Mouse (Mus musculus): ENCODE data around the gene A830031A19Rik.
A peak's percentile ranks its signal among the peaks of the same experiment; 100 is the strongest.

Gene A830031A19Rik

DNA sequence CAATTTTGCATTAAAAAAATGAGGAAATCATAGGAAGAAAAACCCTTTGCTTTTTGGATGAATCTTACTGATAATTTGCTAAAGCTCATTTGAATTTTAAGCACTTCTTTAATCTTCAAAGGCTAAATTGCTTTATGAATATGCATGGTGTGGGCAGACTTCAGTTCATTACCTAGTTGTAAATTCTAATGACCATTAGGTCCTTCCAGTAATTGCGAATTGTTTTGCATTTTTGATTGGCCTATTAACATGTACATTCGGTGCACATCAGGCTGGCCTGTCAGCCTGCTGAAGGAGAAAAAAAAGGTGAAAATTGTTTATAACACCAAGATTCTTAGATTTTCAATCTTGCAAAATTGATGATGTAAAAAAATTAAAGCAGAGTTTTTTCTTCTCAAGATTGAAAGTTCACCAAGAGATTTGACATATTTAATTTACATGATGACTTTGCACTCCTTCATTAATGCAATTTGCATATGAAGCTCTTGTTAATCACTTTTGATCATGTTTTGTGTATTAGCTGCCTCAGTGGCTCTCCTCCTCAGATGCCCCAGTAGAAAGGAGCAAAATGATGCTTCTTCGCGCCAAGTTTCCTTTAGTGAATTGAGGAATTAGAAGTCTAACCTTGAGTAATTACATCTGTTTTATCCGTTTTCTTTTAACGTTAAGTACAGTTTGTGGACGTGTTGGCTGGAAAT, 21.0 kb upstream of the A830031A19Rik start:
- DNase-seq: no peak

DNA sequence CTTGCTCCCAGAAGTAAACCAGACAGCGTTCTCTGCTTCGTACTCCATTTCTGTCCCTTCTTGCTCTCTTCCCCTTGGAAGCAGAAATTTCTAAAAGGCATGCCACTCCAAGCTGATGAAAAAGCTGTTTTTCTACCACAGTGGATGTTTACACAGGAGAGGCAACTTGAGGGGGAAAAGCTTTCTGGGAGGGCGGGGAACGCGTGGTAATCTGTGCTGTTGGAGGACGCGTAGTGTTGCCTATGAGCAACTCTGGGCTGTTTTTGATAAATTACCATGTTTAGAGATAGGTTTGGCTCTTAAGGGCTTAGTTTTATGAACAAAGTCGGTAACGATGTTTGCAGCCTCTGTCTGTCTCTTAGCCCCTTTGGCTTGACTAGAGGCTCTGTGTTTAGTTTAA, 20.4 kb upstream of the A830031A19Rik start:
- DNase-seq: no peak

DNA sequence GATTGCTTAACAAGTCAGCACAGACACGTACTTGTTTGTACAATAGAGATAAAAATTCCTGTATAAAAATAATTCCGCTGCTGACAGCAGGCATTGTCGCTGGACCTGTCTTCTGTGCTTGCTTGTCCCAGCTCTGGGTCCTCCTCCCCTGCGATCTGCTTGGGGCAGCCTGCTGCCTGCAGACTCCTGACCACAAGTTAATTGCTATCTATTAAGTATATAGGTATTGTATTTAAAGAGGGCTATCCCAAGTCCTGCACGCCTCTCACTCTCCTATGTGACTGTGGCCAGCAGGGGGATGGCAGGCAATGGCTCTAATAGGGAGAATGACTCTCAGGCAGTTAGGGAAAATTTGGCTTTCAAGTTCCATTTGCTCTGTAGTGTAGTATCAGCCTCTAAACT, 19.2 kb upstream of the A830031A19Rik start:
- DNase-seq: no peak

DNA sequence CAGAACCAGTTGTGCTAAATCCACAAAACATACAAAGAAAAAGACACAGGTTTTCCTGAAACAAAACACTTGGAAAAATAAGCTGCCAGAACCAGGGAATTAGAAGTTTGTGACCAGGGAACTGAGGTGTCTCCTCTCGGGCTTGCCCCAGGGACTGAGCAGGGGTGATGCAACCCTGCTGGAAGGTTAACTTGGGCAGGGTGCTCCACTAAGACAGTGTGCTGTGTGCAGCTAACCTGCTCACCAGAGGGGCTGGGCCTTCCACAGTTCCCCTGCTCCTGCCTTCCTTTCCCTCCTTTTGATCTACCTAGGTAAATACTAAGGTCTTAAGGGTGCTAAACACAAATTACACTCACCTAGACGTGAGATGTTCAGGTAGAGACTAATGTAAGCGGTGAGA, 17.8 kb upstream of the A830031A19Rik start:
- DNase-seq: no peak

DNA sequence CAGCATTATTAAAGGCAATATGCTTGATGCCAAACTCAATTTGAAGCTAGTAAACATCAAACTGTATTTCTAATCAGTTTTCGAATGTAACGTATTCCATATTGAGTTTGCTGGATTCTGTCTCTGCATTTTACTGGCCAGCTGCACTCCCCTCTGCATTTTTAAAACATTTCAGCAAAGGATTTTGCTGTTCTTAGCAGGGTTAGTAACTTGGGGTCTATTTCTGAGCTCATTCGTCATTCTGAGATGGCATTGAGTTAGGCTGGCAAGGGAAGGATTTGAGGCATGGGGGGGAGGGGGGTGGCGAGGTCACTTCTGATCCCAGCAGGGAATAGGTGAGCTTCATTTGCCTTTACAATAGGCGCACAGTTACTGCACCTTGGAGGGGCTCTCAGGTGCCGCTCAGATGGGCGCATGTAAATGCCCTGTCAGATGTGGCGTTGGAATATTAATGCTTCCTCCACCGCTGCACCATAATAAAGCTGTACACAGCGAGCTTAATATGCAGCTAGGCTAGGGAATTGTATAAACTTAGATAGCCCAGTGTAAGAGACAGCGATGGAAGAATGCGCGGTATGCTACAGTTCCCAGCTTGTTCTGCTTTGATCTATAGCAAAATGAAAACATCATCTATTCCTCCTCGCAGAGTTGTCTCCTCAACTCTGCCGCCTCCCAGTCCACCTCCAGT, 16.7 kb upstream of the A830031A19Rik start:
- no peak for DNase-seq

DNA sequence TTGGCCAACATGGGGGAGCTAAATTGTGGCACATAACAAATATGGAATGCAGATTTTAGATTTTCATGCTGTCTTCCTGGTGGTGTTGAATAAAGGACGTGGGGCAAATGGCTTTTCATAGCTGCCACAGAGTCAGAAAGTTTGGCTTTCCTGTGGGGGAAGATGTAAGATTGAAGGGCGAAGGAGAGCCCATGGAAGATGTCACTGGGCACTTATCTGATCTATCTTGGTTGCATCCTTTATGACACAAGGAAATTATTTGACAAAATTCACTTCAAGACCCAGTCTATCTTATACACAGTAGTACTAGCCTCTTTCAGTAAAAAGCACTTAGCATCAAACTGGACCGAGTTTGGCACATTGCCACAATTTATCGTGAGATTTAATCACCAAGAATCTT, 15.6 kb upstream of the A830031A19Rik start:
- DNase-seq: no peak

DNA sequence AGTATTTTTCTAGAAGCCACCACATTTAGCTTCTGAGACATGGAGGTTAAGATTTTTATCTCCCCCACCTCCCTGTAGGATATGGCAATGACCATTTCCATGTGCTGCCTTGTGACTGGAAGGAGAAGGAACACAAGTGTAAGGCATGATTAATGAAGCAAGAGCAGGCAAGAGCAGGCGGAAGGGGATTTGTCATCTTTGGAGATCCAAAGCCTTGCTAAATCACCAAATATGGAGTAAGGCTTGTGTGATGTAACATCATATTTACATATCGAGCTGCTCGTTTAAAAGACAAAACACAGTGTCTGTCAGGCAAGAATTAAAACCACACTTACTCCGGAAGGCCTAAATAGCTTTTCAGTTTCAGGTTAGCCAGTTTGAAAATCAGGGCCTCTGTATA, 12.2 kb upstream of the A830031A19Rik start:
- DNase-seq: no peak

DNA sequence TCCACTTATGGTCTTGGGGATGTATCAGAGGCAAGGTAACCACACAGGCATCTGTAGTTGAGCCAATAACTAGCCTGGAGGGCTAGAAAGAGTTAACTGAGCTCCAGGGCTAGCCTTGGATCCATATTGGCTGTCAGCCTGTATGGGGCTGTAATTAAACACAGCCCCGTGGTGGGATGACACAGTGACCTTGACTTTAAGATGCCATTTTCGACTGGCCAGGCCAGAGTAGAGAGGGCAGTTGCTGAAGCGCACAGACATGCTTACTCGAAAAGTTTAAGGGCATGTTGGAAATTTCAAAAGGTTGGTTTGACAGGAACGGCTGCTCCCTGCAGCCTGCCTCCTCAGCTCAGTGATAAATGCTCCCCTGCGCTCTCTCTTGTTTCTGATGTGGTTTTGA, 11.1 kb upstream of the A830031A19Rik start:
- DNase-seq: no peak

DNA sequence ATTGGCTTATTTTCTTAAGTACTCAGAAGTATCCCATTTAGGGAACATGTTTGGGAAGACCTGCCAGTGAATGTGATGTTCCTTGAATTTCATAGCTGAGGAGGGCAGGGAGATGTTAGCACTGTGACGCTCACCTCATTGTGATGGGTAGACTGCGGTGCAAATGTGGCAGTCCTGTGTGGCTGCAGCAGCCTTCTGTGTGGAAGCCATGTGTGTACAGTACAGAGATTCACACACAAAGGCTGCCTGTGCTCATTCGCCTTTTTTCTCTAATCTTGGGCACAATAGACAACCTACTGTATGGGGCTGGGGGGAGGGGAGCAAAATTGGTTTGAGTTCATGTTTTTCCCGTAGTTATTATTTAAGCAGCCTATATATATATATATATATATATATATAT, 9.7 kb upstream of the A830031A19Rik start:
- DNase-seq: no peak

DNA sequence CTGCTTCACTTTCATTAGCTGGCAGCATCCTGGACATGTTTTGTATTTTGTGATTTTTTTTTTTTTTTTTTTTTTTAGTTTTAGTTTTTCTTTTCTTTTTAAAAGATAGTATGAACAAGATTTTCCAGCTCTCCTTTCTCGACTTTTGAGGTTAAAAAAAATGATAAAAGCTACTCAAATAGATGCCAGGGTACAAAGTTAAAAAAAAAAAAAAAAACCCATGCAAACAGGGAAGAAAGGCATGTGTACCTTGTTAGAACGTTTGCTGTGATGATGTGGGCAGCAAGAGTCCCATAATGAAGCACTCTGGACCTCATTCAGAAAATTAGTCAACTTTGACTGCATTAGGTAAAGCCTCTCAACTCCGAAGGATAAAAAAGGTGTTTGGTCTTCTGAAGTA, 9.2 kb upstream of the A830031A19Rik start:
- DNase-seq: no peak

DNA sequence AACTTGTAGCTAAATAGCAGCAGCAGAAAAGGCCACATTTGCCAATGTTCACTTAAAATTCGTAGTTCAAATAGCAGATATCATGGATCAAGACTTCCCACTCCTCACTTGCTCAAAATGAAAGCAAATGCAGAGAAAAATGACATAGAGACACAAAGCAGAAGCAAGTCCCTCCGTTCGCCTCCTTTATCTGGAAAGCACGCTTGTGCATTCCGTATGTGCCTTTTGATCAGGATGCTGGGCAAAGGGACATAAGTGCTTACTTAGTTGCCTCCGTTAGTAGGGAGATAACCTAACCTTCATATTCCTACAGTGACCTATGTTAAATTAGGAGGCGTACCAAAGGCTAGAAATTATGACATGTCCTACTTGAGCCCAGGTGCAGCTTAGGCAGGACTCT, 8.6 kb upstream of the A830031A19Rik start:
- no peak for DNase-seq

DNA sequence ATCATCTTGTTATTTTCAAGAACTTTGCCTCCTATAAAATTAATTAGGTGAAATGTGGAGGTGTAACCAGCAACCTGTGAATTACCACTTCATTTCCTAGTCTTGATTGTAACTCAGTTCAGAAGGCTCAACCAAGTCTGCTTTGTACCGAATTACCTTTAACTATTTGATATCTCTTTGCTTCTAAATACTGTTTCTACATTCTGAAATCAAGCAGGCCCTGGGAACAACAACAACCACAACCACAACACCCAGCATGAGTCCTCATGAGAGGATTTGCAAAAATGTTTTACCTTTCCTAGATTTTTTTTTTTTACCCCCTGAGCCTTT, 8.2 kb upstream of the A830031A19Rik start:
- no peak for DNase-seq

DNA sequence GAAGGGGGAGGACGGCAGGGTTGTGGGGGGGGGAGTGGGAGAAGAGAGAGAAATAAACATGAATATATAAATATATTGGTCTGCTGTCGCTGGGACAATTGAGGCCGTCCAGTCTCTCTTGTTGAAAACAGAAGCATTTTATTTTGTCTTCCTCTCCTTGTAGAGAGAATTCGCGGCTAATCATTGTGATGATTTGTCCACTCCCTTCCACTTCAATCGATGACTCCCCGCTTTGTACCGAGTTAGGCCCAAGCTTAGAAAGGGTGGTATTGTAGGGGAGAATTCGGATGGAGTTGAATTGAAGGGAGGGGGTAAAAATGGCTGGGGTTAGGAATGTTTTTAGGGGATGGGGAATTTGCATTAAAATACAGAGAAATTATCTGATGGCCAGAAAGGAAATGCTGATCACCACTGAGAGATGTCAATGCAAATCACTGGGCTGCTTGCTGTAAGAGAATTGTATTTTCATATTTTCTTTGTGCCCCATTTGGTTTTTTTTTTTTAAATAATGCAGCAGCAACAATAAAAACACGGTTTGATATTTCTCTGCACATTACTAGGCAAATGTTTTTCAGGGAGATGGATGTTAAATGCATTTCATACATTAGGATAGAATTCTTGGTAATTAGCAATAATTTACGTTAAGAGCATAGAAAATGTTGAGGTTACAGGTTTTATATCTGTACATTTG, 7.7 kb upstream of the A830031A19Rik start:
- no peak for DNase-seq

DNA sequence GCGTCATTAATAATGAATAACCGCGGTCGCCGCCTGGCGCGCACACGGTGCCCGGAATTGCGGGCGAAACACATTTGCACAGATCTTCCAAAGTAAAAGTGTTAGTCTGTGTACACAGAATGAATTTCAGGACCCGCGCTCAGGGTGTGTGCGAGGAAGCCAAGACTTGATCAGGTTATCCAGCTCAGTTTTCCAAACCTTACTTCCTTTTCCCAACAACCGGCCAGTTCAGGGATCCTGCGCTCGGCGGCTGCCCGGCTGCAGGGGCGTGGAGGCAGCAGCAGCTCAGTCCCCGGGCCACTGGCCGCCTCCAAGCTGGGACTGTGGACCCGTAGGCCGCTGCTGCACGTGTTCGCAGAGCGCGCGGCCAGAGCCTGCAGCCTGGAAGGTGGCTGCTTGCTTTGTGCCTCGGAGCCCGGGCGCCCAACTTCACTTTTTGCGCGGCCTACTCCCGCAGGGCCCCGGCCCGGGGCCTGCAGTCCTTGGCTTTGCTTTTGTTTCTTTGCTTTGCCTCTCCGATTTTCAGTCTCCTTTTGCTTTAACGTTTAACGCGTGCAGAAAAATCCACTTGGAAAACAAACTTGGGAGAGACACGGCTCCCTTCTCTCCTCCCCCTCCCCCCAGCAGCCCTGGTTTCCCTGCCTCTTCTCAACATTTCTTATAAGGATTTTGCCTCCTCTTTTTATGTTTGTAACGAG, 7.0 kb upstream of the A830031A19Rik start:
- no peak for DNase-seq

DNA sequence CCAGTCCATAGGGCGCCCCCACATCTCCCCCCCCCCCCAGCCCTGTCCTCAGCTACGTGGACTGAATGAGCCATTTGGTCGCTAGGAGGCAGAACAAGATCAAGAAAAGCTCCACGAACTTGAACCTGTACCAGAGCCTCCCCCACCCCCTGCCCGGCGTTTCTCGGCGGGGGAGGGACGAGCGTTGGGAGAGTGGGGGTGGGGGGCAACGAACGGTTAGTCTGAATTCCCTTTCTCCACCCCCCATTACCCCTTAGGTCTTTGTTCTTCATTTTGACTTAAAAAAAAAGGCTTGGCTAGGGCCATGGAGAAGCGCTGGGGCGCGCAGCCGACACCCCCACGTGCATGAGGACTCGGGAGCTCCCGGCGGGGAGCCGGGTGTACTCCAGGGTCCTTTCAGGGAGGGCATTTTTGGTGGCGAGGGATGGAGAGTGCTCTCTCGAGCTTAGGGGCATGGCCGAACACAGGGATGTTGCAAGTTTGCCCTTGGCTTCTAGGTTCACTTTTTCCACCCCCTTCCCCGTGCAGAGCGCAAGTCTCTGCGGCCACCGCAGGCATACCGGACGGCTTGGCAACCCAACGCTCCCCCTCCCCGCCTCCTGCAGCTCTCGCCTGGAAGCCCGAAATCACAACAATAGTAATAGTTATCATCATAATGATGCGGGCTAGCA, 6.3 kb upstream of the A830031A19Rik start:
- peak; percentile 22 for DNase-seq

DNA sequence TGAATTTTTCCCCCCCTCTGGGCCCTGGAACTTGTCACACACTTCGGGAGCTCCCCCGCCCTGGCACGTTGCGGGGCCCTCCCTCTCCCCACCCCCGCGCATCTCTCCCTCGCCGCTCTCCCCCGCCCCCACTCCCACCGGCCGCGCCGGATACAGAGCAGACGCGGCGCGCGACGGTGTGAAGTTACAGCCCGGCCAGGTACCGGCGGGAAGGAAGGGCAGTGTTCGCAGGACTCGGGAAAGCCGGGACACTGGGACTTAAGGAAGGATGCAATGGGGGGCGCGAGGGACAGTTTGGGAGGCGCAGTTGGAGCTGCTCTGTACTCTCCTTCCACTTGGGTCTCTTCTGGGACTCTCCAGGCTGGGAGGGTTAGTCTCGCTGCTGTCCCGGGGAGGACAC, 5.7 kb upstream of the A830031A19Rik start:
- no peak for DNase-seq

DNA sequence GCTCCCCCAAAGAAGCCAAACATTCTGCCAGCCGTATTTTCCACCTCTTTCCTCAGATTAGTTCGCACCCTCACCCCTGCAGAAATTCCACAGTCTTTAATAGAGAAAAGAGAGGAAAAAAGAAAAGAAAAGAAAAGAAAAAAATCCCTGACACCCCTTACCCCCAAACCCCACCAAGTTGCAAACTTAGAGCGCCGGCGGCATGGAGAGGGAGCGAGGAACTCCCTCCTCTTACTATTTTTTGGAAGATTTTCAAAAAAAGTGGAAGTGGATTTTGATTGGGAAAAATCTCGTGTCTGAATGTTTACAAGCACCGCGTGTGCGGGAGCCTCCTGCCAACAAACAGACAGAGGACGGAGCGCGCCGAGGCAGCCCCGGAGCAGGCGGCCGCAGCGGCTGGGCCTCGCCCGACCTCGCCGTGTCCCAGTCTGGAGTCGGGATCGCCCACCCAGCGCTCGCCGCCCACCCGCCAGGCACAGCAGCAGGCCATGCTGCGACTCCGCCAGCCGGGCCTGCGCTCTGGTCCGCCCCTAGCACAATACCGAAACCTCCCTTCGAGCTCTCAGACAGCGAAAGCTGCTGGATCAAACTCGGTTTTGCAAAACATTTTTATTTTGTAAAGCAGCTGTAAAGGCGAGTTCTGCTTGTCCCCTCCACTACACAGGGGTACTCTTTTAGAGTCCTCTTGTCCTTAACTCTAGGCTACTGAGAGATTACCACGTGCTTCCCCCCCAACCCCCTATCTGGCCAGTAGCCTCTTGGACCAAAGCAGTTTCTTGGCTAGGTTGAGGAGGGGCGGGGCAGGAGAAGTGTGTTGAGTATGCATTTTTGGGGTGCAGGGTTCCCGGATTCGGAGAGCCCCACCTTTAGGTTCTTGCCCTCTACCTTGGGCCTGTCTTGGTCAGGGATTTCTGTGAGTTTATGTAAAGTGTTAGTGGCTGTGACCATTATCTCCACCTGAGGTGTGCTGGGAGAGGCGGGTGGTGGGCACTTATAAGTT, 4.8 kb upstream of the A830031A19Rik start:
- DNase-seq: no peak

DNA sequence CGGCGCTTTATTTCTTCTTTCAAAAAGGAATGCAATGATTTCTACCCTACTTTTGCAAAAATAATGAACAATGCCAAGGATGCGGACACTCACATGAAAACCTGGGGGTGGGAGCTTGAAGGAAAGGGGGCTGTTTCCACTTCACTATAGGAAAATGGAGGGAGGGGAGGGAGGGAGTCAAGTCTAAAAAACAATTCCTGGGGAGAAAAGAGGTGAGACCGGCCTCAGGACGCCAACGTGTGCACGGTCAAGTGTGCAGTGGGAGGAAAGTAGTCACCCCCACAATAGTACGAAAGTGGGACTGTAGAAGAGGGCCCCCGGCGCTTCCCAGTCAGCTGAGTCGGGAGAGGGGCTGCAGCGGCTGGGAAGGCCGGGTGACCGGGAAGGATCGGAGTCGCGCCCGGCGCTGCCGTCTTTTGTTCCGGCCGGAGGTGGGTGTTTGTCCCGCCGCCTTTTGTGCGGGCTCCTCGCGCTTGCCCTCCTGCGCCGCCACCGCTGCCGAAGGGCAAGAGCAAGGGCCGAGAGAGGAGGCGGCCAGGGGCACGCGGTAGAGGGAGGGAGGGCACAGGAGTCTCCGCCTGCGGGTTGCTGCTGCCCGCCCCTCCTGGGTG, 4.0 kb upstream of the A830031A19Rik start:
- DNase-seq: no peak

DNA sequence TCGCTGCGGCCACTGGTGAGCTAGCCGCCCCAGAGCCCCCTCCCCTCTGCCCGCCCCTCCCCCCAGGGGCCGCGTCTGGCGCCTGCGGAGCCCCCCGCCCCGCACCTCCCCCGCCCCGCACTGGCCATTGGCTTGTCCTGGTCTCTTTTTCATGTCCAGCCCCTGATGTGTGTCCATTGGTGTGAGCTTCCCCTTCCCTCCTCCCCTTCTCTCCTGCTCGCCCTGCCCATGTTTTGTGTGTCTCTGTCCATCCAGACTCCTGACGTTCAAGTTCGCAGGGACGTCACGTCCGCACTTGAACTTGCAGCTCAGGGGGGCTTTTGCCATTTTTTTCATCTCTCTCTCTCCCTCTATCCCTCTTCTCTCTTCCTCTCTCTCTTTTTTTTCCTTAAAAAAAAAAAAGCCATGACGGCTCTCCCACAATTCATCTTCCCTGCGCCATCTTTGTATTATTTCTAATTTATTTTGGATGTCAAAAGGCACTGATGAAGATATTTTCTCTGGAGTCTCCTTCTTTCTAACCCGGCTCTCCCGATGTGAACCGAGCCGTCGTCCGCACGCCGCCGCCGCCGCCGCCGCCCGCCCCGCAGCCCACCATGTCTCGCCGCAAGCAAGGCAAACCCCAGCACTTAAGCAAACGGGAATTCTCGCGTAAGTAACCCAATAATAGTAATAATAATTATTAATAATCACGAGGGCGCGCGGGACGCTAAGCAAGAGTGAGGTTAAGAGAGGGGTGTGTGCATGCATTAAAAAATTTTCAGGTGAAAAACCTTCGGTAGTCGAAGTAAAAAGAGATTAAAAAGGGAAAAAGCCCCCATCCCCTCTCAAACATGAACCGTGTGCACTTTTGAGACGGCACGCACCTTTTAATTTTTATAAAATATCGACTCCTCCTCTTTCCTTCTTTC, 3.2 kb upstream of the A830031A19Rik start, which contains the start of gene Bcl11a:
Bcl11a (plus strand) TSS at position 262 of the 911 bp plus-strand sequence.
- peak; percentile 44 for DNase-seq

Measured in kidney, adult 11 months (tissue).